Mouse (Mus musculus): Measurements from ENCODE around the gene Cox6b2. TPM values are rescaled to one million over a fixed set of nuclear protein-coding genes. Genes with fewer than 3 reads are reported as not detected.

Cox6b2 gene
- polyA plus RNA-seq, 1 experiment, result 319 TPM

- H3K4me1 ChIP-seq (ENCODE audit: control insufficient read depth, insufficient read depth, low read length), result no peaks in the 10 kb centered on the region
- H3K27me3 ChIP-seq (ENCODE audit: control insufficient read depth, insufficient read depth, low read length, poor library complexity, severe bottlenecking), result no peaks in the 10 kb centered on the region
- peak within 1 kb of the TSS; percentile 98 for H3K9ac ChIP-seq (ENCODE audit: low read depth, poor library complexity, severe bottlenecking)
- H3K9me3 ChIP-seq (replicated peaks; ENCODE audit: control insufficient read depth, insufficient read depth, low read length, poor library complexity, severe bottlenecking), result no peaks in the 10 kb centered on the region
- H3K36me3 ChIP-seq (ENCODE audit: control insufficient read depth, insufficient read depth, low read length, poor library complexity, severe bottlenecking), result peaks cover 42% of the 10 kb centered on the region
- peak within 1 kb of the TSS; percentile 97 for H3K27ac ChIP-seq (ENCODE audit: insufficient read depth, low read length)
- peak within 1 kb of the TSS; percentile 99 for H3K4me3 ChIP-seq (ENCODE audit: low read depth, low read length)
- TF ChIP-seq EP300 (IDR thresholded peaks at IDR 0.05; ENCODE audit: insufficient read depth, low read depth, low read length) (no peak), CTCF (IDR thresholded peaks at IDR 0.05; ENCODE audit: low read depth, low read length) (no peak), POLR2A (IDR thresholded peaks at IDR 0.05; ENCODE audit: insufficient read depth, low read length) (peak; percentile 83)
These were observed 39.7 kb upstream of the Cox6b2 start, which contains the start of gene Rpl28 for GRCm38 (mm10) chr7:4792278-4793212. Gene Rpl28 (plus strand): TSS chr7:4792874.

GRCm38 (mm10) chr7:4789436-4789935 lies 36.6 kb upstream of the Cox6b2 start, which contains the start of gene Tmem238:
Gene Tmem238 (minus strand): TSS chr7:4789656.
- H3K27me3 ChIP-seq (ENCODE audit: control insufficient read depth, insufficient read depth, low read length, poor library complexity, severe bottlenecking), result no peaks in the 10 kb centered on the region
- peak within 1 kb of the TSS; percentile 86 for H3K9ac ChIP-seq (ENCODE audit: low read depth, poor library complexity, severe bottlenecking)
- H3K27ac ChIP-seq (ENCODE audit: insufficient read depth, low read length), result peak within 1 kb of the TSS; percentile 41
- no peaks in the 10 kb centered on the region for H3K9me3 ChIP-seq (replicated peaks; ENCODE audit: control insufficient read depth, insufficient read depth, low read length, poor library complexity, severe bottlenecking)
- H3K36me3 ChIP-seq (ENCODE audit: control insufficient read depth, insufficient read depth, low read length, poor library complexity, severe bottlenecking), result peaks cover 15% of the 10 kb centered on the region
- H3K4me1 ChIP-seq (ENCODE audit: control insufficient read depth, insufficient read depth, low read length), result no peaks in the 10 kb centered on the region
- H3K4me3 ChIP-seq (ENCODE audit: low read depth, low read length), result peak within 1 kb of the TSS; percentile 90
- TF ChIP-seq EP300 (IDR thresholded peaks at IDR 0.05; ENCODE audit: insufficient read depth, low read depth, low read length) (no peak), CTCF (IDR thresholded peaks at IDR 0.05; ENCODE audit: low read depth, low read length) (no peak), POLR2A (IDR thresholded peaks at IDR 0.05; ENCODE audit: insufficient read depth, low read length) (peak; percentile 23)

GRCm38 (mm10) chr7:4788499-4789435 lies 35.9 kb upstream of the Cox6b2 start:
- H3K36me3 ChIP-seq (ENCODE audit: control insufficient read depth, insufficient read depth, low read length, poor library complexity, severe bottlenecking), result peaks cover 8% of the 10 kb centered on the region
- H3K4me1 ChIP-seq (ENCODE audit: control insufficient read depth, insufficient read depth, low read length), result no peaks in the 10 kb centered on the region
- no peaks in the 10 kb centered on the region for H3K9me3 ChIP-seq (replicated peaks; ENCODE audit: control insufficient read depth, insufficient read depth, low read length, poor library complexity, severe bottlenecking)
- H3K4me3 ChIP-seq (ENCODE audit: low read depth, low read length), result peak overlapping the region; percentile 90
- peak overlapping the region; percentile 41 for H3K27ac ChIP-seq (ENCODE audit: insufficient read depth, low read length)
- TF ChIP-seq EP300 (IDR thresholded peaks at IDR 0.05; ENCODE audit: insufficient read depth, low read depth, low read length) (no peak), POLR2A (IDR thresholded peaks at IDR 0.05; ENCODE audit: insufficient read depth, low read length) (no peak), CTCF (IDR thresholded peaks at IDR 0.05; ENCODE audit: low read depth, low read length) (no peak)
- no peaks in the 10 kb centered on the region for H3K27me3 ChIP-seq (ENCODE audit: control insufficient read depth, insufficient read depth, low read length, poor library complexity, severe bottlenecking)
- H3K9ac ChIP-seq (ENCODE audit: low read depth, poor library complexity, severe bottlenecking), result peak overlapping the region; percentile 86

DNA sequence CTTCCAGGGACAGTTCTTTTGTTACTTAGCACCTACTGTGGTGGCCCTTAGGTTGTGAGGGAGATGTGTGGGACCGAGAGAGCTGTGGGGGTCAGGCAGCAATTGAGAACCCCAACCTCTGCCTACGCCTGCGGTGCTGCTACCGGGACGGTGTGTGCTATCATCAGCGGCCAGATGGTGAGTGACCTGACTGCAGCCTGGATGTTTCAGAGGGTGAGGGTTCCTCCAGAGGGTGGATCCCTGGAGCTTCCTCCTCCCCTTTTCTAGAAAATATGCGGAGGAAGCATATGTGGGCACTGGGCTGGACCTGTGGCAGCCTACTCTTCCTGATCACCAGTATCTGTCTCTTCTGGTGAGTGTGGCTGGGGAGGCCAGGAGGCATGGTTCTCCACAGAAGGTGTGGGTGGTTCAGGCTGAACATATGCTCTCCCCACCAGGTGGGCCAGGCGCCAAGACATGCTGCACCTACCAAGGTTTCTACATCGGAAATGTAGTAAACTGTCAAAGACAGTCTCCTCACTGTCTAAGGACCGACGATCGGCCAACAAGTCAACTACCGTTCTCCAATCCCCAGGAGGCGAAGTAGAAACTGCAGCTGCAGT lies 30.9 kb upstream of the Cox6b2 start:
- H3K27ac ChIP-seq (ENCODE audit: insufficient read depth, low read length), result no peak overlapping the region
- H3K36me3 ChIP-seq (ENCODE audit: control insufficient read depth, insufficient read depth, low read length, poor library complexity, severe bottlenecking), result no peaks in the 10 kb centered on the region
- no peak overlapping the region for H3K4me3 ChIP-seq (ENCODE audit: low read depth, low read length)
- H3K9ac ChIP-seq (ENCODE audit: low read depth, poor library complexity, severe bottlenecking), result no peak overlapping the region
- no peak for TF ChIP-seq POLR2A (IDR thresholded peaks at IDR 0.05; ENCODE audit: insufficient read depth, low read length)
- no peak for TF ChIP-seq EP300 (IDR thresholded peaks at IDR 0.05; ENCODE audit: insufficient read depth, low read depth, low read length)
- TF ChIP-seq CTCF (IDR thresholded peaks at IDR 0.05; ENCODE audit: low read depth, low read length), result no peak
- no peaks in the 10 kb centered on the region for H3K27me3 ChIP-seq (ENCODE audit: control insufficient read depth, insufficient read depth, low read length, poor library complexity, severe bottlenecking)
- H3K4me1 ChIP-seq (ENCODE audit: control insufficient read depth, insufficient read depth, low read length), result no peaks in the 10 kb centered on the region
- H3K9me3 ChIP-seq (replicated peaks; ENCODE audit: control insufficient read depth, insufficient read depth, low read length, poor library complexity, severe bottlenecking), result no peaks in the 10 kb centered on the region

GRCm38 (mm10) chr7:4782759-4783158 lies 29.9 kb upstream of the Cox6b2 start, which contains the start of the genes Il11 and Tmem190:
Gene Il11 (minus strand): TSS chr7:4782859.
Gene Tmem190 (plus strand): TSS chr7:4782937.
- no peaks in the 10 kb centered on the region for H3K4me1 ChIP-seq (ENCODE audit: control insufficient read depth, insufficient read depth, low read length)
- no peak within 1 kb of the TSS for H3K27ac ChIP-seq (ENCODE audit: insufficient read depth, low read length)
- no peaks in the 10 kb centered on the region for H3K27me3 ChIP-seq (ENCODE audit: control insufficient read depth, insufficient read depth, low read length, poor library complexity, severe bottlenecking)
- no peak within 1 kb of the TSS for H3K4me3 ChIP-seq (ENCODE audit: low read depth, low read length)
- H3K9ac ChIP-seq (ENCODE audit: low read depth, poor library complexity, severe bottlenecking), result no peak within 1 kb of the TSS
- no peaks in the 10 kb centered on the region for H3K9me3 ChIP-seq (replicated peaks; ENCODE audit: control insufficient read depth, insufficient read depth, low read length, poor library complexity, severe bottlenecking)
- no peaks in the 10 kb centered on the region for H3K36me3 ChIP-seq (ENCODE audit: control insufficient read depth, insufficient read depth, low read length, poor library complexity, severe bottlenecking)
- TF ChIP-seq POLR2A (IDR thresholded peaks at IDR 0.05; ENCODE audit: insufficient read depth, low read length) (no peak), EP300 (IDR thresholded peaks at IDR 0.05; ENCODE audit: insufficient read depth, low read depth, low read length) (no peak), CTCF (IDR thresholded peaks at IDR 0.05; ENCODE audit: low read depth, low read length) (no peak)

Measured in ES-Bruce4 (cell line).